Mouse (Mus musculus): ENCODE measurements around the gene Gba2.
A peak's percentile ranks its signal among the peaks of the same experiment; 100 is the strongest.
"Not testable (repeated sequence)": the region's sequence is repeated elsewhere in the genome, so short reads cannot be mapped to it uniquely, and the experiment has no call there.

Gene Gba2

GRCm38 (mm10) chr4:43578376-43579204 is at the start of gene Gba2, which contains the start of gene Rgp1:
Gene Gba2, minus strand, starts transcription at chr4:43578873.
Gene Rgp1, plus strand, starts transcription at chr4:43578715.
- peak; percentile 87 to 89 for DNase-seq (ENCODE audit: low spot score in 2 of 2)

- DNase-seq (ENCODE audit: low spot score in 2 of 2): no peak
These were observed 41.6 kb upstream of the Gba2 start for GRCm38 (mm10) chr4:43620146-43620778.

GRCm38 (mm10) chr4:43613060-43613730 is 34.5 kb upstream of the Gba2 start:
- no peak for DNase-seq (ENCODE audit: low spot score in 2 of 2)

GRCm38 (mm10) chr4:43612534-43612933 is 33.9 kb upstream of the Gba2 start:
- DNase-seq (ENCODE audit: low spot score in 2 of 2): no peak

- no peak for DNase-seq (ENCODE audit: low spot score in 2 of 2)
These were observed 26.3 kb upstream of the Gba2 start for GRCm38 (mm10) chr4:43604751-43605685.

- DNase-seq (ENCODE audit: low spot score in 2 of 2): no peak
These were observed 25.4 kb upstream of the Gba2 start for GRCm38 (mm10) chr4:43604099-43604498.

GRCm38 (mm10) chr4:43600195-43600934 is 21.7 kb upstream of the Gba2 start:
- DNase-seq (ENCODE audit: low spot score in 2 of 2): no peak

GRCm38 (mm10) chr4:43598650-43599380 is 20.1 kb upstream of the Gba2 start:
- no peak for DNase-seq (ENCODE audit: low spot score in 2 of 2)

- no peak for DNase-seq (ENCODE audit: low spot score in 2 of 2)
These were observed 19.5 kb upstream of the Gba2 start for GRCm38 (mm10) chr4:43598200-43598599.

- not testable (repeated sequence) for DNase-seq (ENCODE audit: low spot score in 2 of 2)
These were observed 17.9 kb upstream of the Gba2 start for GRCm38 (mm10) chr4:43596597-43596996.

- DNase-seq (ENCODE audit: low spot score in 2 of 2): no peak
These were observed 14.8 kb upstream of the Gba2 start for GRCm38 (mm10) chr4:43593453-43593852.

GRCm38 (mm10) chr4:43591961-43592360 is 13.3 kb upstream of the Gba2 start:
- DNase-seq (ENCODE audit: low spot score in 2 of 2): no peak

- DNase-seq (ENCODE audit: low spot score in 2 of 2): no peak
These were observed 12.9 kb upstream of the Gba2 start for GRCm38 (mm10) chr4:43591543-43591942.

- no peak for DNase-seq (ENCODE audit: low spot score in 2 of 2)
These were observed 9.0 kb upstream of the Gba2 start for GRCm38 (mm10) chr4:43587681-43588080.

- DNase-seq (ENCODE audit: low spot score in 2 of 2): peak in 1 of 2 experiments; percentile 45
These were observed 7.7 kb upstream of the Gba2 start for GRCm38 (mm10) chr4:43586411-43586810.

GRCm38 (mm10) chr4:43585682-43586081 is 7.0 kb upstream of the Gba2 start:
- no peak for DNase-seq (ENCODE audit: low spot score in 2 of 2)

- no peak for DNase-seq (ENCODE audit: low spot score in 2 of 2)
These were observed 6.1 kb upstream of the Gba2 start, which contains the start of gene Msmp for GRCm38 (mm10) chr4:43584444-43585416. Gene Msmp, minus strand, starts transcription at chr4:43584494.

GRCm38 (mm10) chr4:43583421-43583820 is 4.7 kb upstream of the Gba2 start:
- no peak for DNase-seq (ENCODE audit: low spot score in 2 of 2)

- no peak for DNase-seq (ENCODE audit: low spot score in 2 of 2)
These were observed 3.6 kb upstream of the Gba2 start for GRCm38 (mm10) chr4:43582241-43582640.
